Mouse (Mus musculus): ENCODE data around the gene Acap2. TPM values are rescaled to one million over a fixed set of nuclear protein-coding genes. Genes with fewer than 3 reads are reported as not detected.

Gene Acap2
- total RNA-seq, 4 experiments from 2014 or later, result 90.2 to 111 (median 99.5) TPM

GRCm38 (mm10) chr16:31048194-31048593, 152.9 kb downstream of the Acap2 start:
- no peak for DNase-seq (ENCODE audit: low spot score in 2 of 2)

- DNase-seq (ENCODE audit: low spot score in 2 of 2), result no peak
Observed at GRCm38 (mm10) chr16:31047186-31047898, 153.7 kb downstream of the Acap2 start.

- peak in 1 of 2 experiments; percentile 48 for DNase-seq (ENCODE audit: low spot score in 2 of 2)
Observed at GRCm38 (mm10) chr16:31046217-31046659, 154.8 kb downstream of the Acap2 start.

- no peak for DNase-seq (ENCODE audit: low spot score in 2 of 2)
Observed at GRCm38 (mm10) chr16:31045211-31045610, 155.8 kb downstream of the Acap2 start.

GRCm38 (mm10) chr16:31043136-31043535, 157.9 kb downstream of the Acap2 start:
- no peak for DNase-seq (ENCODE audit: low spot score in 2 of 2)

Other genes with a start within 250 kb of the Acap2 start
- gene Xxylt1, start 119.8 kb downstream of the Acap2 start, total RNA-seq (2022), result 10 to 100 TPM; 22.1 to 26.3 (median 23.2) TPM
- 100 to 1,000 TPM; 108 to 126 (median 124) TPM for gene Ppp1r2, start 74.0 kb upstream of the Acap2 start, total RNA-seq (2022)
- 100 to 1,000 TPM; 234 to 245 (median 236) TPM for gene Apod, start 113.6 kb upstream of the Acap2 start, total RNA-seq (2022)
- 100 to 1,000 TPM in 1 of 4 experiments, 10 to 100 TPM in 3; 97.0 to 119 (median 97.8) TPM for gene Bdh1, start 221.0 kb upstream of the Acap2 start, total RNA-seq (2022)

Measured in left cerebral cortex, adult 8-10 months (tissue).